Mouse (Mus musculus) neural tube, embryonic 14.5 days (tissue): Measurements from ENCODE around the gene Abhd6. TPM values are rescaled to one million over a fixed set of nuclear protein-coding genes. Genes with fewer than 3 reads are reported as not detected.
A peak's percentile ranks its signal among the peaks of the same experiment; 100 is the strongest.

Source experiments
- ATAC-seq: fragments of 200-750 bp; cut with Nextera tagmentation; 2 replicates; pipeline ENCODE4 v1.8.0; 2017; ENCODE audit warnings: low read depth, mild to moderate bottlenecking, moderate TSS enrichment, moderate library complexity
- H3K27ac ChIP-seq: fragments of 300-500 bp; sonication (generic); 2 replicates; pipeline ENCODE4 v1.5.1; 2014; ENCODE audit warnings: low read depth, mild to moderate bottlenecking, control low read depth, low read length, moderate library complexity, mixed read lengths
- H3K27me3 ChIP-seq: fragments of 300-500 bp; sonication (generic); 2 replicates; pipeline ENCODE4 v1.6.1; 2014; ENCODE audit warnings: low read length; ENCODE audit not compliant: control insufficient read depth, insufficient read depth
- H3K36me3 ChIP-seq: fragments of 300-500 bp; sonication (generic); 2 replicates; pipeline ENCODE4 v1.6.1; 2014; ENCODE audit warnings: low read length, mixed read lengths; ENCODE audit not compliant: control insufficient read depth, insufficient read depth
- H3K4me1 ChIP-seq: fragments of 300-500 bp; sonication (generic); 2 replicates; pipeline ENCODE4 v1.6.1; 2014; ENCODE audit warnings: low read length; ENCODE audit not compliant: control insufficient read depth, insufficient read depth
- H3K4me2 ChIP-seq: fragments of 300-500 bp; sonication (generic); 2 replicates; pipeline ENCODE4 v1.6.1; 2014; ENCODE audit warnings: mild to moderate bottlenecking, low read depth, low read length, control low read depth
- H3K4me3 ChIP-seq: fragments of 300-500 bp; sonication (generic); 2 replicates; pipeline ENCODE4 v1.5.1; 2014; ENCODE audit warnings: low read depth, low read length, control low read depth, mixed read lengths
- H3K9ac ChIP-seq: fragments of 300-500 bp; sonication (generic); replicated peaks from 2 replicates; pipeline ENCODE4 v1.6.1; 2014; ENCODE audit warnings: low read depth, mild to moderate bottlenecking, control low read depth, low read length, mixed read lengths
- H3K9me3 ChIP-seq: fragments of 300-500 bp; sonication (generic); 2 replicates; pipeline ENCODE4 v1.6.1; 2016; ENCODE audit warnings: low read length; ENCODE audit not compliant: control insufficient read depth
- WGBS: fragments of 180-500 bp; shearing (Covaris S2); extraction: QIAGEN DNeasy Blood & Tissue Kit; methylation state at CpG from one replicate; pipeline ENCODE4 v1.1.7; 2014; 5-methylcytosine and 5-hydroxymethylcytosine counted together
- polyA plus RNA-seq: library from polyadenylated mRNA; unstranded; fragments of >200 nt; fragmentation: Nextera tagmentation; extraction: Ambion mirVana; gene quantifications from 2 replicates; pipeline ENCODE4 v1.2.1, GENCODE M21; 2014

Abhd6 gene
- polyA plus RNA-seq, 1 experiment from 2014 or later, result 35.3 TPM

- Histone ChIP-seq H3K27ac (no peak overlapping the region), H3K36me3 (0 out of 2 replicates have a peak, but pooled peaks cover 6% of the 10 kb centered on the region), H3K4me3 (no peak overlapping the region), H3K27me3 (no peaks in the 10 kb centered on the region), H3K9ac (no peak overlapping the region), H3K9me3 (no peaks in the 10 kb centered on the region), H3K4me2 (no peak overlapping the region), H3K4me1 (no peaks in the 10 kb centered on the region)
- no peak for ATAC-seq
- WGBS, result 98% methylated on average over 7 of the region's 7 CpGs
Observed at GRCm38 (mm10) chr14:8052661-8053060, 50.0 kb downstream of the Abhd6 start.

DNA sequence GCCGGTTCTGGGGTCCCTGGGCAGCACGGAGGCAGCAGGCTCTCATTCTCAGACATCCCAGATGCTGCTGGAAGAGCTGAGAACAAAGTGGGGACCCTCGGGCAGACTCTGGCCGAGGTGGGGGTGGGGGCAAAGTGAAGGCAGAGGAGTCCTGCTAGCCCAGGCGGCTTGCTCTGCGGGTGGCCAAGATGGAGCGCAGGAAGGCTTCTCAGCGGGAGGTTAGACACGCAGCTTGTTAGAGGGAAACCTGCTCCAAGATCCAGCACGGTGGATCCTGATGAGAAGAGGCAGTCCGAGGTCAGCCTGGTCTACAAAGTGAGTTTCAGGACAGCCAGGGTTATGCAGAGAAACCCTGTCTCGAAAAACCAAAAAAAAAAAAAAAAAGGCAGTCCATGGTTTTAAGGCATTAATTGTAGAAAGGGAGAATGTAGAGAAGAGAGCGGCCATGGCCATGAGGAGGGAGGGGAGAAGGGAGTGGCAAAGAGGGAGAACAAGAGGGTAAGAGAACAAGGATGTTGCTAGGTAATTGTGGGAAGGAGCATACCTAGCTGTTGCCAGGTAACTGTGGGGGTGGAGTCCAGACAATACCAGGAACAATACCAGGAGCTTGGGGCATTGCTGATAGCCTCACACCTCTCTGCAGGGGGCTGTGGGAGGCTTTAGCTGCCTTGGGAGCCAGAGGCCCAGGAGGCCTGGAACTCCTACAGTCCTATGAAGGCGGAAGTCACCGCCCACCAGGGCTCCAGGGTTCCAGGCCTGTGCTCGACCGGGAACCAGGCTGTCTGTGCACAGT is 51.8 kb downstream of the Abhd6 start:
- H3K27ac ChIP-seq, result no peak overlapping the region
- H3K9me3 ChIP-seq, result no peaks in the 10 kb centered on the region
- no peaks in the 10 kb centered on the region for H3K4me1 ChIP-seq
- no peak overlapping the region for H3K4me3 ChIP-seq
- no peak for ATAC-seq
- H3K36me3 ChIP-seq, result 0 out of 2 replicates have a peak, but pooled peaks cover 6% of the 10 kb centered on the region
- H3K27me3 ChIP-seq, result no peaks in the 10 kb centered on the region
- 30% methylated on average over 15 of the region's 17 CpGs for WGBS
- no peak overlapping the region for H3K9ac ChIP-seq
- H3K4me2 ChIP-seq, result no peak overlapping the region

- Histone ChIP-seq H3K9me3 (no peaks in the 10 kb centered on the region), H3K4me3 (no peak overlapping the region), H3K4me1 (no peaks in the 10 kb centered on the region), H3K9ac (no peak overlapping the region), H3K27me3 (no peaks in the 10 kb centered on the region), H3K36me3 (no peaks in the 10 kb centered on the region), H3K4me2 (no peak overlapping the region), H3K27ac (no peak overlapping the region)
- 94% methylated on average over 5 of the region's 5 CpGs for WGBS
- no peak for ATAC-seq
Observed at GRCm38 (mm10) chr14:8056076-8056475, 53.4 kb downstream of the Abhd6 start.

GRCm38 (mm10) chr14:8059938-8060337 is 57.2 kb downstream of the Abhd6 start:
- ATAC-seq, result no peak
- WGBS, result 97% methylated on average over 7 of the region's 7 CpGs
- H3K4me1 ChIP-seq, result 0 out of 2 replicates have a peak, but pooled peaks cover 3% of the 10 kb centered on the region

GRCm38 (mm10) chr14:8062076-8062475 is 59.4 kb downstream of the Abhd6 start:
- no peak overlapping the region for H3K4me2 ChIP-seq
- no peaks in the 10 kb centered on the region for H3K27me3 ChIP-seq
- H3K27ac ChIP-seq, result no peak overlapping the region
- H3K4me1 ChIP-seq, result 0 out of 2 replicates have a peak, but pooled peaks cover 3% of the 10 kb centered on the region
- H3K9ac ChIP-seq, result no peak overlapping the region
- 0 out of 2 replicates have a peak, but pooled peaks have one; percentile 46 for ATAC-seq
- H3K9me3 ChIP-seq, result no peaks in the 10 kb centered on the region
- H3K36me3 ChIP-seq, result no peaks in the 10 kb centered on the region
- WGBS, result 41% methylated on average over 3 of the region's 3 CpGs
- H3K4me3 ChIP-seq, result no peak overlapping the region

More at GRCm38 (mm10) chr14:8059938-8060337, 57.2 kb downstream of the Abhd6 start:
- Histone ChIP-seq H3K9ac (no peak overlapping the region), H3K4me3 (no peak overlapping the region), H3K27ac (no peak overlapping the region), H3K27me3 (no peaks in the 10 kb centered on the region), H3K36me3 (no peaks in the 10 kb centered on the region), H3K4me2 (no peak overlapping the region), H3K9me3 (no peaks in the 10 kb centered on the region)

DNA sequence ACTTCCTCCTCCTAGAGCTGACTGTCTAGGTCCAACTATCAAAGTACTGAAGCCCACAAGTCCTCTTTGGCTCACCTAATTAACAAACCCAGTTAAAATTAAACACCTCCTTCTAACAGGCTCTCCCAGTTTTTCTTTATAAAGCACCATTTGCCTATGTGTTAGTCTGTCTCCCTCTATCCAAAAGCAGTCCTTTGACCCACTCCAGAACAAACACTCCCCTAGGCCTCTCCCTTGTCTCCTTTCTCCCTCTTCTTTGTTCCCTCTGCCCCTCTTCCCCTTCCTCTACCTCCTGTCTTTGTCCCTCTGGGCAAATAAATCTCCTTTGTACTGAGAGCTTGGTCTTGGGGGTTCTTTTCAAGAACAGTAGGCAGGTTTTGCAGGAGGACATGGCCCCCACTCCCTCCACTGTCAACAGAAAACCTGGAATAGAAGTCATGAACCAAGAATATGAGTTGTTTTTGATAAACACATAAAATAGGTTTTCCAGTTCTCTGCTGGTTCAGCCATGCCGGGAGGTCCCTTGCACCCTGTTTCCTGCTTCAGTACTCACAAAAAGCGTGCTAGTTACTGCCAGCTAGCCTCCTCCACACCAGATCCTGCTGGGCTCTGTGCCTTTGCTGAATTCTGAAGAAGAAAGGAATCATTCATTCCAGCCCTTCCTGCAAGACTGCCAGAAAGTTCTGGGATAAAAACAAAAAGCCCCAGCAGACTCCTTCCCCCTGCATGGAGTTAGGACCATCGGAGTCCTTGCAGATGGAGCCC is 60.0 kb downstream of the Abhd6 start:
- 26% methylated on average over 3 of the region's 3 CpGs for WGBS
- ATAC-seq, result no peak; the same call in 1 of the 2 replicates

GRCm38 (mm10) chr14:8063835-8064785 is 61.4 kb downstream of the Abhd6 start:
- ATAC-seq, result no peak
- Histone ChIP-seq H3K9me3 (no peaks in the 10 kb centered on the region), H3K27me3 (no peaks in the 10 kb centered on the region), H3K9ac (no peak overlapping the region), H3K4me1 (0 out of 2 replicates have a peak, but pooled peaks cover 3% of the 10 kb centered on the region), H3K4me2 (no peak overlapping the region), H3K4me3 (no peak overlapping the region), H3K36me3 (no peaks in the 10 kb centered on the region), H3K27ac (no peak overlapping the region)
- WGBS, result 86% methylated on average over 8 of the region's 8 CpGs

More for the DNA sequence above, 60.0 kb downstream of the Abhd6 start:
- H3K4me1 ChIP-seq, result 0 out of 2 replicates have a peak, but pooled peaks cover 3% of the 10 kb centered on the region
- no peak overlapping the region for H3K27ac ChIP-seq
- H3K27me3 ChIP-seq, result no peaks in the 10 kb centered on the region
- H3K9me3 ChIP-seq, result no peaks in the 10 kb centered on the region
- no peak overlapping the region for H3K9ac ChIP-seq
- H3K36me3 ChIP-seq, result no peaks in the 10 kb centered on the region
- no peak overlapping the region for H3K4me3 ChIP-seq
- no peak overlapping the region for H3K4me2 ChIP-seq

GRCm38 (mm10) chr14:8080165-8080679 is 77.5 kb downstream of the Abhd6 start, which contains the start of gene Rpp14:
Gene Rpp14, plus strand, starts transcription at chr14:8080367.
- Histone ChIP-seq H3K4me3 (peak within 1 kb of the TSS; percentile 74), H3K27ac (peak within 1 kb of the TSS; percentile 84), H3K4me2 (peak within 1 kb of the TSS; percentile 96), H3K4me1 (peaks cover 13% of the 10 kb centered on the region), H3K9ac (peak within 1 kb of the TSS; percentile 74), H3K36me3 (0 out of 2 replicates have a peak, but pooled peaks cover 4% of the 10 kb centered on the region), H3K9me3 (no peaks in the 10 kb centered on the region), H3K27me3 (no peaks in the 10 kb centered on the region)
- WGBS, result under 1% methylated on average over 47 of the region's 47 CpGs
- peak; percentile 97 for ATAC-seq
